Mouse (Mus musculus) ES-E14 (cell line): Measurements from ENCODE around the gene AI837181. TPM values are rescaled to one million over a fixed set of nuclear protein-coding genes. Genes with fewer than 3 reads are reported as not detected.

Experiments used
- DNase-seq: peaks from one replicate; pipeline ENCODE4 v3.0.0-alpha.2; 2013; ENCODE audit warnings: low read depth, low spot score
- H3K27ac ChIP-seq: 2 replicates; pipeline ENCODE4 v1.5.1; 2012; ENCODE audit warnings: low read depth, mild to moderate bottlenecking, low read length, moderate library complexity, mixed read lengths; ENCODE audit not compliant: poor library complexity, insufficient read depth, severe bottlenecking
- H3K36me3 ChIP-seq: 2 replicates; pipeline ENCODE4 v1.6.1; 2012; ENCODE audit warnings: mild to moderate bottlenecking, low read length, moderate library complexity, mixed read lengths; ENCODE audit not compliant: control insufficient read depth, poor library complexity, insufficient read depth, severe bottlenecking
- H3K4me1 ChIP-seq, 2 experiments: fragments of 150-350 bp in 1 of 2; sonication (generic) in 1 of 2; 2 replicates each; pipeline ENCODE4 v1.6.1; 2012; ENCODE audit warnings: low read length in 2 of 2, mild to moderate bottlenecking in 1 of 2, mixed read lengths in 1 of 2; ENCODE audit not compliant: control insufficient read depth in 2 of 2, insufficient read depth in 2 of 2, poor library complexity in 1 of 2
- H3K4me3 ChIP-seq, 2 experiments: fragments of 150-350 bp in 1 of 2; sonication (generic) in 1 of 2; 2 replicates each; pipeline ENCODE4 v1.5.1; 2012; ENCODE audit warnings: low read length in 2 of 2, low read depth in 1 of 2, mild to moderate bottlenecking in 1 of 2, mixed read lengths in 1 of 2; ENCODE audit not compliant: insufficient read depth in 1 of 2, poor library complexity in 1 of 2, severe bottlenecking in 1 of 2
- H3K9ac ChIP-seq: 2 replicates; pipeline ENCODE4 v1.6.1; 2012; ENCODE audit warnings: low read depth, mild to moderate bottlenecking, low read length, mixed read lengths; ENCODE audit not compliant: poor library complexity, insufficient read depth, severe bottlenecking
- H3K9me3 ChIP-seq: fragments of 150-350 bp; sonication (generic); 2 replicates; pipeline ENCODE4 v1.6.1; 2012; ENCODE audit warnings: low read depth, mild to moderate bottlenecking, low read length; ENCODE audit not compliant: control insufficient read depth, insufficient read depth
- CHD2 ChIP-seq: IDR thresholded peaks from 2 replicates; pipeline ENCODE4 v1.6.1; 2014; ENCODE audit warnings: mild to moderate bottlenecking, low read depth, low read length, inconsistent platforms
- HCFC1 ChIP-seq: IDR thresholded peaks from 2 replicates; pipeline ENCODE4 v1.6.1; 2012; ENCODE audit warnings: low read length, inconsistent platforms, borderline replicate concordance; ENCODE audit not compliant: insufficient read depth
- MAFK ChIP-seq: IDR thresholded peaks from 2 replicates; pipeline ENCODE4 v1.6.1; 2014; ENCODE audit warnings: mild to moderate bottlenecking, low read depth, low read length, inconsistent platforms; ENCODE audit not compliant: insufficient read depth
- ZC3H11A ChIP-seq: IDR thresholded peaks from 2 replicates; pipeline ENCODE4 v1.6.1; 2012; ENCODE audit warnings: low read depth, mild to moderate bottlenecking, inconsistent platforms, low read length, borderline replicate concordance
- ZNF384 ChIP-seq: IDR thresholded peaks from 2 replicates; pipeline ENCODE4 v1.6.1; 2012; ENCODE audit warnings: low read depth, low read length, inconsistent platforms
- in situ Hi-C, 2 experiments: fragments of 600-800 bp; cut with MboI; formaldehyde crosslinking; loops; one replicate each; pipeline ENCODE4 v1.15.1; 2025; ENCODE audit warnings: low sequenced_read_pairs in 2 of 2, inconsistent platforms in 1 of 2; ENCODE audit not compliant: unreplicated experiment in 2 of 2
- total RNA-seq: library from RNA; depleted of rRNA; stranded (reverse); fragments of 300-350 nt; gene quantifications from 2 replicates; pipeline ENCODE4 v1.2.3, GENCODE M21; 2012

Gene AI837181
- total RNA-seq, 1 experiment: 13.8 TPM

DNA sequence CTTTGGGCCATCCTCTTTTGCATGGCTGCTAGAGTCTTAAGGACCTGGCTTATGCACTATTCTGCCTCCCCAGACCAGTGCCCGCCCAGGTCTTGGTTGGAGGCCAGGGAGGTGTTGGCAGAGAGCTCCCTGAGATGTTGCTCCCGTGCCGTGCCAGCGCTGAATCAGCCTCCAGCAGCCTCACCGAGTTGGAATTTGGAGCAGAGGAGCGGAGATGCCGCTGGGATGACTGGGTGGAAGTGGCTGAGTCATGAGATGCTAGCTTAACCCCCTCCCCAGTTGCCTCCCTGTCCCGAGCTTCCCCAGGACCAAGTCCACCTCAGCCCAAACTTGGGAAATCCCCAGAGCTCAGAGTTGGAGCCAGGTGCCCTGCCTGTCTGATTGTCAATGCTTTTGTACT is 4.9 kb downstream of the AI837181 start:
- no peaks in the 10 kb centered on the region for H3K9me3 ChIP-seq
- H3K27ac ChIP-seq: no peak overlapping the region
- in situ Hi-C loops: no loop called here
- peaks cover 12% of the 10 kb centered on the region; the same call in 1 of the 2 replicates for H3K36me3 ChIP-seq
- no peak overlapping the region for H3K4me3 ChIP-seq
- TF ChIP-seq CHD2: no peak
- no peak for TF ChIP-seq ZNF384
- TF ChIP-seq HCFC1: no peak
- TF ChIP-seq ZC3H11A: no peak
- TF ChIP-seq MAFK: no peak
- peaks cover 3 to 17% of the 10 kb centered on the region in 2 experiments for H3K4me1 ChIP-seq
- no peak for DNase-seq
- no peak overlapping the region for H3K9ac ChIP-seq

DNA sequence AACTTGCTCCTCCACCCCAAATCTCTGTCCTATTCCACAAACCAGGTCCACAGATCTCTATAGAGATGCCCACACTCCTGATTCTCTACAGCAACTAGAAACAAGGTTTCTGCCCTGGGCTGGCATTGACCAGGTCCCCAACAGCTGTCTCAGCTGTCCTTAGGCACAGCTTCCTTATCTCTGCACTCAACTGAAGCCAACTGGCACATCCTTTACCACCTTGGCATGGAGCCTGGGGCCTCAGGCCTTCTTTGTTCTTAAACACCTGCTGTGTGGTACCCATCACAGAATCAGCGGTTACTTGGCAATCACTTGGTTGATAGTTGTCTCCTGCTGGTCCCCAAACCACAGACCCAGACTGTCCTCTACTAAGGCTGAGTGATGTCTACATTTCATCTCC is 5.5 kb downstream of the AI837181 start:
- Histone ChIP-seq H3K4me1 (peaks cover 3 to 17% of the 10 kb centered on the region in 2 experiments), H3K4me3 (no peak overlapping the region), H3K9ac (no peak overlapping the region), H3K36me3 (peaks cover 12% of the 10 kb centered on the region; the same call in 1 of the 2 replicates), H3K27ac (no peak overlapping the region), H3K9me3 (no peaks in the 10 kb centered on the region)
- no peak for TF ChIP-seq ZC3H11A
- TF ChIP-seq CHD2: no peak
- no peak for TF ChIP-seq HCFC1
- TF ChIP-seq ZNF384: no peak
- TF ChIP-seq MAFK: no peak
- no peak for DNase-seq
- in situ Hi-C loops: no loop called here

DNA sequence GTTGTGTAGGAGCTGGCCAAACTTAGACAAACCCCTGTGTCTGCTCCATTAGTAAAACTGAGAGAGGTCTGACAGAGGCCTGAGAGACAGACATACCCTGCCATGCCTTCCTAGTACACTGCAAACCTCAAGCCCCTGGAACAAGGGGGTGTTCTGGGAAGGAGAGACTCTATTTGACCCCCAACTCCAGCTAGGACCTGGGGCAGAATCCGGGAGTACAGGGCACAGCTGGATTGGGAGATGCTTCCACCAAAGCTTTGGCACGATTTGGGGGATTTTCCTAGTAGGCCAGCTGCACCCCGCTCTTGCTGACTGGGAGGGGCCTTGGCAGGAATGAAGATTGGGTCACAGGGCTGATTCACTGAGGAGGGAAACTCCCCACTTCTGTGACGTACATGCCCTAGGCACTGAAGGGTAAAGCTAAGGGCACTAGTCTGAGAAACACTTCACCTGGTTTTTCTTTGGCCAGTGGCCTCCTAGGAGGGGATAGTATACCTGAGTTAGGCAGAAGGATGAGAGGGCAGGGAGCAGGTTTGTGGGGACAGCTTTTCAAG is 7.0 kb downstream of the AI837181 start:
- H3K4me3 ChIP-seq: no peak overlapping the region
- no peak overlapping the region for H3K27ac ChIP-seq
- H3K36me3 ChIP-seq: 0 out of 2 replicates have a peak, but pooled peaks cover 3% of the 10 kb centered on the region
- no peak for DNase-seq
- no peaks in the 10 kb centered on the region for H3K9me3 ChIP-seq
- H3K9ac ChIP-seq: no peak overlapping the region
- peaks cover 3 to 6% of the 10 kb centered on the region in 2 experiments; a peak in 3 of 4 replicates for H3K4me1 ChIP-seq
- in situ Hi-C loops: no loop called here
- TF ChIP-seq ZC3H11A (no peak), HCFC1 (no peak), CHD2 (no peak), MAFK (no peak), ZNF384 (no peak)

DNA sequence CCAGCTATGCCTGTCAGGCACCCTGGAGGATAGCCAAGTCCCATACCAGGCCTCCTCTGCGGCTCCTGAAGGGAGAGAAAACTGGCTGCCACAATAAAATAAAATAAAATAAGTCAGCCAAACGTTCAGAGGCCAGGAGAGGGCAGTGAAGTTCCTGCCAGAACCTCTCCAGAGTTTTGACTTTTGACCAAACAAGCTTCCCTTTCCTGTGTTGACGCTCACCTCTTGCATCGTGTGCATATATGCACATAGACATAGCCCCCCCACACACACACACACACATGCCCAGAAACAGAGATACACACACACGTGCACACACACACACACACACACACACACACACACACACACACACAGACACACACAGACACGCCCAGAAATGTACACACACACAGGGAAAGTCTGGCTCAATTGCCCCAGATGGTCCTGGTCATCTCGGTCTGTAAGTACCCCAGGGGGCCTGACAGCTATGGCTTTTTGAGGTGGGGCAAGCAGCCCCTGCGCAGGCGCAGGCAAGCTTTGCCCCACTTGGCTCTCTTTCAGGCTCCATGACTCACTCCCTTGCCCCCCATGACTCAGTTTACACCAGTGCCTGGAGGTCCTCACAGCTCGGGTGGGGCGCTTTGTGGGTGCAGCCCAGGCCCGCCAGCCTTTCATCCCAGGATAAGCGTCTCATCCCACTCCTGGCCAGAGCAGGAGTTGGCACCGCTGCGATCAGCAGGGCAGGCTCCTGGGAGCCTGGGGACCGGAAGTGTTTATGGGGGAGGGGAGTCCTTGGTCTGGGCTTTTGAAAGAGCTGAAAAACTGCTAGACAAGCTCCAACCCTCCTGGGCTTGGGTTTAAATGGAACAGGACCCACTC is 8.3 kb downstream of the AI837181 start:
- H3K4me3 ChIP-seq: peak overlapping the region; percentile 44 to 53
- no peaks in the 10 kb centered on the region for H3K9me3 ChIP-seq
- H3K4me1 ChIP-seq: peaks cover 3 to 8% of the 10 kb centered on the region in 2 experiments; a peak in 3 of 4 replicates
- TF ChIP-seq MAFK (no peak), CHD2 (no peak), ZC3H11A (no peak), HCFC1 (no peak), ZNF384 (no peak)
- no peak overlapping the region for H3K27ac ChIP-seq
- DNase-seq: no peak
- H3K36me3 ChIP-seq: no peaks in the 10 kb centered on the region
- peak overlapping the region; percentile 55 for H3K9ac ChIP-seq
- in situ Hi-C loops: no loop called here
